Mouse (Mus musculus) T-cell, adult 66 days (primary cell): Measurements from ENCODE around the gene Ostm1. TPM values are rescaled to one million over a fixed set of nuclear protein-coding genes. Genes with fewer than 3 reads are reported as not detected.

ENCODE experiments used
- total RNA-seq, 2 experiments: library from RNA; stranded (reverse); gene quantifications; 3 replicates in 1 of 2; 4 replicates in 1 of 2; pipeline ENCODE4 v1.2.4; 2023

Gene Ostm1
- 10 to 100 TPM; 33.7 to 33.8 TPM for total RNA-seq

GRCm38 (mm10) chr10:42583157-42583872 is at the start of gene Ostm1, which contains the start of gene Nr2e1:
Gene Ostm1 (plus strand): TSS chr10:42583822.
Gene Nr2e1 (minus strand): TSS chr10:42583632.

Other genes with a start within 250 kb of the Ostm1 start
- 1 to 10 TPM; 6.5 to 6.9 TPM for gene Afg1l, start 105.3 kb upstream of the Ostm1 start, total RNA-seq
- 100 to 1,000 TPM in 1 of 2 experiments, 10 to 100 TPM in 1; 89.3 to 113 TPM for gene Snx3, start 81.8 kb upstream of the Ostm1 start, total RNA-seq
- gene Nr2e1, start 190 bp upstream of the Ostm1 start, total RNA-seq, result not detected
- 10 to 100 TPM; 52.7 to 57.2 TPM for gene Sec63, start 177.7 kb downstream of the Ostm1 start, total RNA-seq